Mouse (Mus musculus) activated CD4-positive, CD25-positive, alpha-beta regulatory T cell (primary cell): ENCODE data around the gene Tmem136. TPM values are rescaled to one million over a fixed set of nuclear protein-coding genes. Genes with fewer than 3 reads are reported as not detected.

Experiments used
- polyA plus RNA-seq, 2 experiments: library from polyadenylated mRNA; unstranded; fragments of 100-300 nt; shearing (Covaris generic); gene quantifications; one replicate each; pipeline ENCODE4 v1.2.1; 2017

The Tmem136 gene
- polyA plus RNA-seq = 1 to 10 TPM in 1 of 2 experiments, under 1 TPM in 1; 0.76 to 2.5 TPM

GRCm38 (mm10) chr9:43116134-43116996 is at the start of gene Tmem136:
Tmem136 (minus strand) TSS chr9:43116570.

GRCm38 (mm10) chr9:43107187-43107517 is 9.2 kb downstream of the Tmem136 start, which contains the start of gene Arhgef12:
Arhgef12 (minus strand) TSS chr9:43107239.

Other genes starting within 250 kb of the Tmem136 start
- gene Grik4, start 172.1 kb downstream of the Tmem136 start, polyA plus RNA-seq = not detected
- 10 to 100 TPM in 1 of 2 experiments, 1 to 10 TPM in 1; 6.4 to 17.0 TPM for gene Arhgef12, start 9.3 kb downstream of the Tmem136 start, polyA plus RNA-seq
- gene Pou2f3, start 93.8 kb upstream of the Tmem136 start, polyA plus RNA-seq = under 1 TPM in 1 of 2 experiments, not detected in 1; 0.06 TPM
- gene Oaf, start 123.3 kb upstream of the Tmem136 start, polyA plus RNA-seq = 1 to 10 TPM in 1 of 2 experiments, under 1 TPM in 1; 1.00 to 1.1 TPM
- gene Trim29, start 194.3 kb upstream of the Tmem136 start, polyA plus RNA-seq = under 1 TPM in 1 of 2 experiments, not detected in 1; 0.34 TPM